Mouse (Mus musculus): Measurements from ENCODE around the gene 4932438A13Rik.

DNA sequence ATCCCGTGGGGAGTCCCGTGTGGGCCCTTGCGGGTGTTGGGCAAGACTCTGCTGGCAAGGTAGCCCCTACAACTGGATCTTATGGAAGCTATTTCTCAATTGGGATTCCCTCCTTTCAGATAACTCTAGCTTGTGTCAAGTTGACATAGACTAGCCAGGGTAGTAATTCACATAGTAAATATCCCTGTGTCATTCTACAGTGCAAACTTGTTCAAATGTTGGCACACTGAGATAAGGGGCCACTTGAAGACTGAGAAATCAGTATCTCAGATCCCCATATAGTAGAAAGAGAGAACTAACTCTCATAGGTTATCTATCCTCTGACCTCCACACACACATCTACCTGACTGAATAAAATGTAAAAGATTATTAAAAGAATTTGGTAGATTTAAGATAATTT is 42.5 kb downstream of the 4932438A13Rik start:
- no peak for TF ChIP-seq EP300 (IDR thresholded peaks at IDR 0.05; ENCODE audit: low read depth)
- no peak for TF ChIP-seq CTCF (IDR thresholded peaks at IDR 0.05; ENCODE audit: low read depth)
